Mouse (Mus musculus) layer of hippocampus, postnatal 25 days (tissue): ENCODE measurements around the gene Sez6l. TPM values are rescaled to one million over a fixed set of nuclear protein-coding genes. Genes with fewer than 3 reads are reported as not detected.

ENCODE experiments used
- DNase-seq, 2 experiments: peaks; one replicate each; pipeline ENCODE4 v3.0.0; 2022; ENCODE audit warnings: mixed read lengths in 2 of 2, low spot score in 1 of 2; ENCODE audit errors: extremely low spot score in 1 of 2
- total RNA-seq, 2 experiments: library from RNA; stranded (reverse); gene quantifications; 2 replicates each; pipeline ENCODE4 v1.2.3; 2021

The Sez6l gene
- 100 to 1,000 TPM; 208 to 235 TPM for total RNA-seq

- DNase-seq = peak; percentile 66 to 81
Measured at GRCm38 (mm10) chr5:112576993-112577670, at the start of gene Sez6l. Gene Sez6l, minus strand, starts transcription at chr5:112577185.

DNA sequence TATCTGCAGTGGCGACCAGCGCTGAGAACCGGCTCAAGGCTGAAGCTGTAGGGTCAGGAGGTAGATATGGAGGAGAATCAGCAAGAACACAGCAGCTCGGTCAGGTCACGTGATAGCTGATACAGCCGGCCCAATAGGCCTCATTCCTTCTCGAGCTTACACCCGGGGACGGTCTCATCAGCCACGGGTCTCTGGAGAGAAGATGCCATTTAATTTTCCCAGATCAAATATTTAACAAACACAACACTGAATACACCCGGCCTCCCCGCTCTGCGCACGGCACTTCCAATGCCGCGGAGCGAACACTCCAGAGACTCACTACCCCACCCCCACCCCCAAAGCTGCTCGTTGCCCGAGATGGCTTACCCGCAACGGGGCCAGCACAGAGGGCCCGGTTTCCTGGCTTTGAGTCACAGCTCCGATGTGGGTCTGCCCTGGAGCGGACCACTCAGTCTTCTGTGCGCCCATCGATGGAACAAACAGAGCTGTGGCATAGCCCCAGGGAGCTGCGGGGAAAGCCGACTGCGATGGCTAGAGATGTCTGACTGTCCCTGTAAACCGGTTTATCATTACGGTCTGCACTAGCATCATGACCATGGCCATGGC, 48.7 kb upstream of the Sez6l start:
- no peak for DNase-seq

- no peak for DNase-seq
Measured at GRCm38 (mm10) chr5:112622946-112623345, 46.0 kb upstream of the Sez6l start.

DNA sequence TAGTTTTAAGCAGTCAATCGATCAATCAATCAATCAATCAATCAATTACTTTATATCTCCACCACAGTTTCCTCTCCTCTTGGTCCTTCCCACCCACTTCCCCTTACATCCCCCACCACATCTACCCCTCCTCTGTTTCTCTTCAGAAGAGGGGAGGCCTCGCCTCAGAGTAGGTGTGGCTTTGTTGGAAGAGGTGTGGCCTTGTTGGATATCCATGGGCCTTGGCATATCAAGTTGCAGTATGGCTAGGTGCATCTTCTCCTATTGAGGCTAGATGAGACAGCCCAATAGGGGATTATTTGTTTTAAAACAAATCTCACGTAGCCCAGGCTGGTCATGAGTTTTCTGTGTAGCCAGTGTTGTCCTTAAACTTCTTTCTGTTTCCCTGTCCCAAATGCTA, 43.3 kb upstream of the Sez6l start:
- no peak for DNase-seq

- DNase-seq = no peak
Measured at GRCm38 (mm10) chr5:112619344-112619743, 42.4 kb upstream of the Sez6l start.

DNA sequence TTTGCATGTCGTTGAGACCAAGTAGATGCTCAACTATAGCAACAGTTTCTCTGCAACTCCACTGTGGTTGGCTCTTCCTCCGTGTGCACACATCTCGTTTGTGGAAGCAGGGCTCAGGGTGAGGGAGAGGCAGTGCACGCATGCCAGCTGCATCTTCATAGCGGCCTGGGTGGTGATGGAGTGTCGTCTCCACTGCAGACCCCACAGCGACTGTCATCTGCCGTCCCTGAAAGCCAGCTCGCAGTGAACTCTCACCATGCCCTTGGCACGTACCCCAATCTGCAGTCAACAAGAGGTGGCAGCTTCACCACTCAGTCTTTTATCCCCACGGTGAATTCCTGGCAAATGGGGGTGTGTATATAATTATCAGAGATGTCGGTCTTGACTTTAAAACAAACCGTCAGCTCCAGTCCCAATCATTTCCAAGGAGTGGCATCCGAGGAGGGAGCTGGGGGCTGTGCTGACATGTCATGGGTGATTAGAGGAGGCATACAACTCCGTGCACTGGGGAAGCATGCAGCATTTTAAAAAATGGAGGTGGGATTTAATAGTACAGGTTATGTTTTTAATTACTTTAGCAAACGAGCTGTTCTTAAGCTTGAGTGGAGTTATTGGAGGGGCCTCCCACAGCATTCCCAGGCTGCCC, 40.7 kb upstream of the Sez6l start:
- DNase-seq = no peak

DNA sequence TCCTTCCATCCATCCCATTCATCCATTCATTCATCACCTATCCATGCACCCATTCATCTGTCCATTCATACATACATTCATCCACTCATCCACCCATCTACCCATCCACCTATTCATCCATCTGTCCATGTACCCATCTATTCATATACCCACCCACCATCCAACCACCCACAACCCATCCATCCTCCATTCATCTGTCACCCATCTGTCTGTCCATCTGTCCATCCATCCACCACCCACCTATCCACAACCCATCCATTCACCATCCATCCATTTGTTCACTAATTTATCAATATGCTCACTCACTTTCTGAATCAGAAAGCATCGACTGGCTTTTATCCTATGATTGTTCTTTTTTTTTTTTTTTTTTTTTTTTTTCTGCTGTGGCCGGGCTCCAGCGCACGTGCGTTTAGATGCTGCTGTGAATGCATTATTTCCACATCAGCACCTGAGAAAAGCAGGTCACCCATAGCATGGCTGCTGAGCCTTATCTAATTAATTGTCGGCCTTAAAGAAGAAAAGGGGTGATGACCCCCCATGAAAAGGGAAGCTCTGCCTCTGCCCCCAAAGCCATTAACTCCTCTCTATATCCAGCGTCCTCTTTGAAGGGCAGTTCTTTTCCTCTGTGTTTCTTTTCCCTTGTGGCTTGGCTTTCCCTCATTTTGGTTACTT, 39.1 kb upstream of the Sez6l start:
- DNase-seq = peak in 1 of 2 experiments; percentile 56

DNA sequence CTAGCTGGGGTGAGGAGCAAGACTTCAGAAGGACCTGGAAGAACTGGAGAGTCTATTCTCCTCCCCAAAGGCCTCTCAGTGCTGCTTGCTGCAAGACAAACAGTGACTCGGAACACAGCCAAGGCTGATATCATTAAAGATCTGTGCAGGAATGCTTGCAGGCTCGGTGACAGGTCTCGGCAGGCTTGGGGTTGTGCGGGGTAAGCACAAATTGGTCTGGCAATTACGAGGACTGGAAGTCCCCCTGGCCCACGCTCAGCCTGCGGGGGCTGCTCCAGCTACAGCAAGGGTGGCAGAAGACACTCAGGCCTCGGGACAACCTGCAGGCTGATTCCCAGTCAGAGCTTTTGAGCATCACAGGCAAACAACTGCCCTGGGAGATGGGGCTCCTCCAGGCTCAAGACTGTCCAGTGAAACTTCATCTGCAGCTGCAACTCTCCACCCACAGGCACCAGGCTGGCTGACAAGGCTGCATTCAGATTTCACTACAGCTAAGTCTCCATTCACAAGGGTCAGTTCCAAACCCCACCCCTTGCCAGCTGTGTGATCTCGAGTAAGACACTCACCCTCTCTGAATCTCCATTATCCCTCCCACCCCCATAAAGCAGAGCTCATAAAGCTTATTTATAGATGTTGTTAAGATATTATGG, 31.0 kb upstream of the Sez6l start:
- peak in 1 of 2 experiments; percentile 23 for DNase-seq

- no peak for DNase-seq
Measured at GRCm38 (mm10) chr5:112607119-112607518, 30.1 kb upstream of the Sez6l start.

- no peak for DNase-seq
Measured at GRCm38 (mm10) chr5:112605371-112605770, 28.4 kb upstream of the Sez6l start.

DNA sequence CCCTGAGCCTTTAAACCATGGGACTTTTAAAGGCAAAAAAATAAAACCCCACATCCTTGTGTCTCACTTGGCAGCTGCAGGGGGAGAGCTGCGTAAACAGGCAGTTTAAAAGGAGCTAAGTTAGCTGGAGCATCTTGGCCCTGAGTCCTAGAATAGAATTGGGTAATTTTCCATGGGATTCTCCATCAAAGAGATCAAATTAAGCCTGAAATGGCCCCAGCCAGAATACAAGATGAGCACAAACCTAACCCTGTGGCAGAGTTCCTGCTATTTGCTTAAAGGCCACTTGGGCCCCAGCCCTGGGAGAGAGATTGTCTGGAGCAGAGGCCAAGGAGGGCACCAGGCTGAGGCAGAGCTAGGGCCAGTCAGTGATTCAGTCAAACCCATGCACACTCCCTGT, 27.3 kb upstream of the Sez6l start:
- DNase-seq = no peak

DNA sequence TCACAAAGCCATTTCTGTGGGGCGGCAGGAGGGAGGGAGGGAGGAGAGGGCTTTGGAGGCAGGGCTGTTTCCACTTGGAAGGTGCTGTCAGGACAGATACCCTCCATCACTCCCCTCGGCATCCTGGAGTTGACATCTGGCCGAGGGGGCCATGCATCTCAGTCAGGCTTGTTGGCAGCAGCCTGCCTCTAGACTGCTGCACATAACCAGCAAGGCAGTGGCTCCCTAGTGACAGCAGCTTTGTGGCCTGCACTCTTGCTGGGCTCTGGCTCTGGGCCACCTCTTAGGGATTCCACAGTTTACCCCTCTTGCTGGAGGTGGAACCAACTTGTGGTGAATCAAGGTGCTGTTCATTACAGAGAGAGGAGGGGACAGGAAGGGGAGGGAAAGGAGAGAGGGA, 26.6 kb upstream of the Sez6l start:
- no peak for DNase-seq

DNA sequence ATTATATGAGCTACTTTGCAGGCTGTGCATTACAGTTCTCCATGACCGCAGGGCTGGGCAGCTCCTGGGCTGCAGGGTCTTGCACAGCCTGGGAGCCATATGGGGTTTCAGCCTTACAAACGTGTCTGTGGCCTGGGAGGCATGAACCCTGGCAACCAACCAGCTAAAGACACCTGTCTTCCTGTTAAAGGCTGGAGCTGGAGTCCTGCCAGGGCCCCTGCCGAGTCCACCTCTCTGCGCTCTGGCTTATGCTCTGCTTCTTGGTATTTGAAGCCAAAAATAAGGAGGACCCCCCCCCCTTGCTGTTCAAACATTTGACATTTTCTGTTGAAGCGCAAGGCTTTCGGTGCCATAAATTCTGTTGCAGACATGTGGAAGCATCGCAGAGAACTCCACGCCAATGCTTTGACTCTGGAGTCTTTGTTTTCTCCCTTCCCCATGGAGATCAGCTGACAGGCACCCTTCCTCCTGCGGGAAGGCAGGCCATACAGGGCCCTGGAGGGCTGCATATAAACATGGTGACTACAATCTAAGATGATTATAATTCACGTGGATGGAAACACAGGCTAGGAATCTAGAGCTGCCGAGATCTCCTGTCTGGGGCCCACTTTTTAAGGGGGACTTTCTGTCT, 23.4 kb upstream of the Sez6l start:
- no peak for DNase-seq

DNA sequence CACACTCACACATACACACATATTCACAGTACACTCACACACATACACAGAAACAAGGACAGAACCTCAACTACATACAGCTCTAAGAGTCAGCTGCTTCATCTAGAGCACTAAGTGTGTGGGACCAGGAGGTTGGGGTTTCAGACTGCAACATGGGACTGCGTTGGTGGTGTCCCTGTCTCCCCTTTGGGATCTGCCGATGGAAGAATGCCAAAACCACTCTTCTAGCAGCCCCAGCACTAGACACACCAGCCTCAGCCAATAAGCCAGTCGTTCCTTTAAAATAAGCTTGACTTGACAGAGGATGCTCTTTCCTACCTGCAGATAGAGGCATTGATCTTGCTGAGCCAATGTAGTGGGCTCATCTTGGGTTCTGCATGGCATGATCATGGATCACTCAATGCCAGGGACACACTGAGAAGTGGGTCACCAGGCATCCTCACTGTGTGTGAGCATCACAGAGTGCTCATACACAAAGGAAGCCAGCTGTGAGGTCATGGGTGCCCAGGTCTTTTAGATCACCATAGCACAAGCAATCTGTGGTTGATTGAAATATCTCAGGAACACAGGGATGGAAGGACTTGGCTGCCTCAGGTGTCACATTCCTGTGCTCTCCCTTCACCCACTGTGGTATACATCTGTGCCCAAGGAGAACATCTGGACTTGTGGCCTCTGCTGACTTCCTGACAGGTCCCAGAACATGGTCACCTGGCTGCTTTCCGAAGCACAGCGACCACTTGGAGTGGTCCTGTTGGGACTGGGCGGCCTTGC, 22.7 kb upstream of the Sez6l start:
- no peak for DNase-seq

GRCm38 (mm10) chr5:112597876-112598275, 20.9 kb upstream of the Sez6l start:
- DNase-seq = peak in 1 of 2 experiments; percentile 45

DNA sequence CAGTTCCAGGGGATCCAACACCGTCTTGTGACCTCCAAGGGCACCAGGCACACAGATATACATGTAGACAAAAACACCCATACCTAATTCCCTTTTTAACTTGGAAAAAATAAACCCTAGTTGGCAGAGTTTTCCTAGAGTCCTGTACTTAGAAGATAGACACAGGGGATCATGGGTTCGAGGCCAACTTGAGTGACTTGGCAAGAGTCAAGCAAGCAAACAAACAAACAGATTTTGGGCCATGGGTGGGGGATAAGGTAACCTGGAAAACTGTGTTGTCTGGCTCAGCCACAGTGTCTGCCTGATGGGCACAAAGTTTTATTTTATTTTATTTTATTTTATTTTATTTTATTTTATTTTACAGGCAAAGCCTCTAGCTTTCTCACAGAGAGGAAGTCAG, 20.3 kb upstream of the Sez6l start:
- no peak for DNase-seq

DNA sequence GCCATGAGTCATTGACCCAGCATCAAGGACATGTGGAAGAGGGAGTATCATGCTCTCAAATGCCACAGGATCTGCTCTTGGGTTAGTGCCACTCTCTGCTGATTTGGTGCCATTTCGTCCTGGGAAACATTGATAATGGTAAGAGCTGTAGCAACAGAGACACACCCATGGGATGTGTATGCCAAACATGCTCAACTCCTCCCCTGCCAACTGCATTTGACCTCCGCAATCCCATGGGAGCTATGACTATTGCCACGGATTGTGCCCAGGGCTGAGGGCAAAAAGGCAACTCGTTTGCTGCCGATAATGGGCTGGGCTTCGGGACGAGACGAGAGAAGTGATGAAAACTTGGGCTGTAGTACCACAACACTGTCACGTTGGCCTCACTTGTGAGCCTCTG, 19.7 kb upstream of the Sez6l start:
- DNase-seq = no peak

DNA sequence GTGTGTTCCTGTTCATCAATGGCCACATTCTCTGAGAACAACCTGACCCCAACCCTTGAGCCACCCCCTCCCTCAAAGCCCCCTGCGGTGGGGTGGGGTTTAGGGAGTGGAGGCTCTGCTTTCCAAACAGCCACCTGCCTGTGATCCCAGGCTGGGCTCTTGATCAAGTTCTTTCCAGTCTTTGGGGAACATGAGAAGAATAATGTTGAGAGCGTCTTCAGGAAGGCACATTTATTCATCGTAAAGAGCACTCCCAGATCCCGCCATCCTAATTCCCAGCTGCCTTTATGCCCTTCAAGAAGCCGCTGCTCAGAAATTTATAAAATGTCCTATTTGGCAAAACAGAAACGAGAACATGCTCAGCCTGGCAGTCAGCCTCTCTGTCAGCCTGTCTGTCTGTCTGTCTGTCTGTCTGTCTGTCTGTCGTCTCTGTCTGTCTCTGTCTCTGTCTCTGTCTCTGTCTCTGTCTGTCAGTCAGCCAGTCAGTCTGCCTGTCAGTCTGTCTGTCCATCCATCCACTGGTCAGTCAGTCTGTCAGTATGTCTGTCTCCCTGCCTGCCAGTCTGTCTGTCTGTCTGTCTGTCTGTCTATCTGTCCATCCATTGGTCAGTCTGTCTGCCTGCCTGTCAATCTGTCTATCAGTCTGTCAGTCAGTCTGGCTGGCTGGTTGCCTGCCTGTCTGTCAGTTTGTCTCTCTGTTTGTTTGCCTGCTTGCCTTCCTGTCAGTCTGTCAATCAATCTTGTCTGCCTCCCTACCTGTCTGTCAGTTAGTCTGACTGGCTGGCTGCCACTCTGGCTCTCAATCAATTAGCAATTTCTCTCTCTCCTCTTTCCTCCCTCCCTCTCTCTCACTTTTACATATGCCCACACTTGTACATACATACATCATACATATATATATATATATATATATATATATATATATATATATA, 19.0 kb upstream of the Sez6l start:
- DNase-seq = no peak

DNA sequence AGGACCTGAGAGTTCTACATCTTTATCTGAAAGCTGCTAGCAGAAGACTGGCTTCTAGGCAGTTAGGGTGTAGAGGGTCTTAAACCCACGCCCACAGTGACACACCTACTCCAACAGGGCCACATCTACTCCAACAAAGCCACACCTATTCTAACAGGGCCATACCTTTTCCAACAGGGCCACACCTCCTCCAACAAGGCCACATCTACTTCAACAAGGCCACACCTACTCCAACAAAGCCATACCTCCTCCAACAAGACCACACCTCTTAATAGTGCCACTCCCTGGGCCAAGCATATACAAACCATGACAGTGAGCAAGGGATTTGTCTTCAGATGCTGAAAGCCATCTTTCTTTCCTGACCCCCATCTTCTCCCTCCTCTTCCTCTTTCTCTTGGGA, 14.7 kb upstream of the Sez6l start:
- DNase-seq = no peak
